Mouse (Mus musculus) limb, embryonic 14.5 days (tissue): ENCODE results near the gene Bod1l. TPM values are rescaled to one million over a fixed set of nuclear protein-coding genes. Genes with fewer than 3 reads are reported as not detected.

Experiments
- ATAC-seq: fragments of 200-750 bp; cut with Nextera tagmentation; 2 replicates; pipeline ENCODE4 v1.8.0; 2017; ENCODE audit warnings: low read depth, moderate number of reproducible peaks, moderate TSS enrichment; ENCODE audit not compliant: low FRiP score
- DNase-seq: peaks from one replicate; pipeline ENCODE4 v3.0.0-alpha.2; 2015; ENCODE audit warnings: low spot score
- H3K27ac ChIP-seq: fragments of 300-500 bp; sonication (generic); replicated peaks from 2 replicates; pipeline ENCODE4 v1.5.1; 2014; ENCODE audit warnings: low read depth, mild to moderate bottlenecking, low read length, moderate library complexity, mixed read lengths
- H3K27me3 ChIP-seq: fragments of 300-500 bp; sonication (generic); 2 replicates; pipeline ENCODE4 v1.6.1; 2014; ENCODE audit warnings: low read length, mixed read lengths; ENCODE audit not compliant: control insufficient read depth, insufficient read depth
- H3K36me3 ChIP-seq: fragments of 300-500 bp; sonication (generic); 2 replicates; pipeline ENCODE4 v1.6.1; 2014; ENCODE audit warnings: mild to moderate bottlenecking, low read length, moderate library complexity, mixed read lengths; ENCODE audit not compliant: control insufficient read depth, insufficient read depth
- H3K4me1 ChIP-seq: fragments of 300-500 bp; sonication (generic); 2 replicates; pipeline ENCODE4 v1.6.1; 2014; ENCODE audit warnings: antibody characterized with exemption, low read length, mixed read lengths; ENCODE audit not compliant: control insufficient read depth, insufficient read depth
- H3K4me2 ChIP-seq: fragments of 300-500 bp; sonication (generic); replicated peaks from 2 replicates; pipeline ENCODE4 v1.6.1; 2014; ENCODE audit warnings: low read depth, mild to moderate bottlenecking, low read length, moderate library complexity; ENCODE audit not compliant: severe bottlenecking
- H3K4me3 ChIP-seq: fragments of 300-500 bp; sonication (generic); replicated peaks from 2 replicates; pipeline ENCODE4 v1.5.1; 2014; ENCODE audit warnings: low read length
- H3K9ac ChIP-seq: fragments of 300-500 bp; sonication (generic); 2 replicates; pipeline ENCODE4 v1.6.1; 2014; ENCODE audit warnings: mild to moderate bottlenecking, low read depth, low read length, moderate library complexity; ENCODE audit not compliant: severe bottlenecking
- H3K9me3 ChIP-seq: fragments of 300-500 bp; sonication (generic); 2 replicates; pipeline ENCODE4 v1.6.1; 2016; ENCODE audit warnings: low read length; ENCODE audit not compliant: control insufficient read depth
- POLR2A ChIP-seq: fragments of 200-500 bp; IDR thresholded peaks from 2 replicates; pipeline ENCODE4 v1.8.0; 2012; ENCODE audit warnings: inconsistent platforms, mild to moderate bottlenecking, moderate library complexity, borderline replicate concordance; ENCODE audit not compliant: insufficient read depth, insufficient read length; ENCODE audit errors: extremely low read depth
- WGBS: fragments of 180-500 bp; shearing (Covaris S2); extraction: QIAGEN DNeasy Blood & Tissue Kit; methylation state at CpG from one replicate; pipeline ENCODE4 v1.1.7; 2014; 5-methylcytosine and 5-hydroxymethylcytosine counted together
- polyA plus RNA-seq, 2 experiments: library from polyadenylated mRNA; depleted of rRNA in 1 of 2; stranded (reverse) in 1 of 2; unstranded in 1 of 2; fragments of >200 nt; fragmentation: Nextera tagmentation in 1 of 2; extraction: Ambion mirVana in 1 of 2; gene quantifications; 2 replicates each; pipeline versions ENCODE4 v1.2.1 to v1.2.3; 2012 to 2014

Bod1l gene
- polyA plus RNA-seq (2012; rRNA removed) (8.5 and 11.8 TPM in 2 replicates), polyA plus RNA-seq (2014; fragmentation: Nextera tagmentation; extraction: Ambion mirVana) (23.9 and 27.6 TPM in 2 replicates)

GRCm38 (mm10) chr5:41844147-41844529, at the start of gene Bod1l:
TSS of gene Bod1l (minus strand) at chr5:41844315.
- Histone ChIP-seq H3K9me3 (no peaks in the 10 kb centered on the region), H3K27me3 (no peaks in the 10 kb centered on the region), H3K36me3 (no peaks in the 10 kb centered on the region), H3K4me1 (peaks cover 7% of the 10 kb centered on the region), H3K9ac (peak within 1 kb of the TSS; percentile 92), H3K27ac (peak within 1 kb of the TSS; percentile 68), H3K4me2 (peak within 1 kb of the TSS; percentile 80), H3K4me3 (peak within 1 kb of the TSS; percentile 98)
- WGBS = 0% methylated on average over 36 of the region's 38 CpGs
- 0 out of 2 replicates have a peak, but pooled peaks have one; percentile 63 for TF ChIP-seq POLR2A
- ATAC-seq = peak; percentile 94
- DNase-seq = peak; percentile 93

GRCm38 (mm10) chr5:41893351-41893750, 49.2 kb upstream of the Bod1l start:
- Histone ChIP-seq H3K27me3 (no peaks in the 10 kb centered on the region), H3K9me3 (no peaks in the 10 kb centered on the region), H3K36me3 (no peaks in the 10 kb centered on the region), H3K4me2 (no peak overlapping the region), H3K4me1 (no peaks in the 10 kb centered on the region), H3K27ac (no peak overlapping the region), H3K4me3 (no peak overlapping the region), H3K9ac (no peak overlapping the region)
- TF ChIP-seq POLR2A = no peak
- 82% methylated on average over 6 of the region's 6 CpGs for WGBS
- ATAC-seq (no peak), DNase-seq (no peak)

GRCm38 (mm10) chr5:41890871-41891270, 46.8 kb upstream of the Bod1l start:
- H3K4me1 ChIP-seq = no peaks in the 10 kb centered on the region
- H3K36me3 ChIP-seq = no peaks in the 10 kb centered on the region
- WGBS = 69% methylated on average over 5 of the region's 5 CpGs
- H3K27ac ChIP-seq = no peak overlapping the region
- H3K9me3 ChIP-seq = no peaks in the 10 kb centered on the region
- ATAC-seq = no peak
- no peak for DNase-seq
- H3K27me3 ChIP-seq = no peaks in the 10 kb centered on the region
- no peak overlapping the region for H3K4me2 ChIP-seq
- H3K4me3 ChIP-seq = no peak overlapping the region
- TF ChIP-seq POLR2A = no peak
- no peak overlapping the region for H3K9ac ChIP-seq

DNA sequence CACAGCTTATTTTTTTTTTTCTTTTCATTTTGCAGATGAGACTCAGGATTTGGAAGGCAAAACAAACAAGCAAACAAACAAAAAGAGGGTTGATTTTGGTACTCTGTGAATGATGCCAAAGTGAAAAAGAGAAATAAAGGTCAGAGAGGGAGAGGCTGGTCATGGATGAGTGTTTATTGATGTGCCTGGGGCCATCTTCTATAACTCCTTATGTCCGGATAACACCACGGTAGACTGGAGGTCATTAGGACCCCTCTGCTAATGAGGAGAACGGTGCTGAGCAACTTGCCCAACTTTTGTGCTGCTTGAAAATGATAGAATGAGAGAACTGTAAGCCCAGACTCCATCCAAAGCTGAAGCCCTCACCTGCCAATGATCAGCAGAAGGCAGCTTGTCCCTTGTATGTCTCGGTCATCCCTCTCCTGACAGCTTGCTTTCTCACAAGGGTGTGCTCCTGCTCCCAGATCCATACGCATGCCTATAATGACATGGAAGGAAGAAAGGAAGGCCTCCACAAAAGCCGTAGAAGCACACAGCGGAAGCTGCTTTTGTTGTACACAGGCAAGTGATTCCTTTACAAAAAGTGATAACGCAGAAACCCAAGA, 45.2 kb upstream of the Bod1l start:
- H3K9me3 ChIP-seq = no peaks in the 10 kb centered on the region
- no peaks in the 10 kb centered on the region for H3K36me3 ChIP-seq
- TF ChIP-seq POLR2A = no peak
- no peak for ATAC-seq
- no peak overlapping the region for H3K9ac ChIP-seq
- 0 out of 2 replicates have a peak, but pooled peaks cover 3% of the 10 kb centered on the region for H3K4me1 ChIP-seq
- no peak for DNase-seq
- WGBS = 77% methylated on average over 8 of the region's 8 CpGs
- H3K27ac ChIP-seq = no peak overlapping the region
- H3K27me3 ChIP-seq = no peaks in the 10 kb centered on the region
- H3K4me3 ChIP-seq = no peak overlapping the region
- no peak overlapping the region for H3K4me2 ChIP-seq

DNA sequence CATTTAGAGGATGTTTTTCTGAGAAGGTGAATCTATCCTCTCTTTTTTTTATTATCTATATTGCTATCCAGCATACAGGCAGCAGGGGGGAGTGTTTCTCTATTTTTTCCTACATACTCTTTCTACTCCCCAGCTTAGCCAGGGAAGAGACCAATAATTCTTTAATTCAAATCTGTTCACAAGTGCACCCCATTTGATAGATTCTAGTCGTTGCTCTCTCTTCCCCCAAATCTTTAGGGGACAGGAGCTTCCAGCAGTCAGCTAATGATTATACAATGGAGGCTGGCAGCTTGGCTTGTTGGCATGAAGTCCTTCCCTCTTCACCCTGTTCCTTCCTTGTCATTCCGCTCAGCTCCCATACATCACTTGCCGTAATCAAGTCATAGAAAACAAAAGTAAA, 44.7 kb upstream of the Bod1l start:
- 60% methylated on average over 3 of the region's 3 CpGs for WGBS
- Histone ChIP-seq H3K9me3 (no peaks in the 10 kb centered on the region), H3K4me3 (no peak overlapping the region), H3K36me3 (no peaks in the 10 kb centered on the region), H3K27ac (no peak overlapping the region), H3K4me2 (no peak overlapping the region), H3K27me3 (no peaks in the 10 kb centered on the region), H3K9ac (no peak overlapping the region), H3K4me1 (0 out of 2 replicates have a peak, but pooled peaks cover 3% of the 10 kb centered on the region)
- no peak for ATAC-seq
- TF ChIP-seq POLR2A = no peak
- DNase-seq = peak; percentile 40

GRCm38 (mm10) chr5:41887738-41888137, 43.6 kb upstream of the Bod1l start:
- no peak for TF ChIP-seq POLR2A
- DNase-seq (peak; percentile 74), ATAC-seq (no peak)
- 10% methylated on average over 4 of the region's 4 CpGs for WGBS
- Histone ChIP-seq H3K27me3 (no peaks in the 10 kb centered on the region), H3K4me3 (no peak overlapping the region), H3K4me1 (0 out of 2 replicates have a peak, but pooled peaks cover 3% of the 10 kb centered on the region), H3K9me3 (no peaks in the 10 kb centered on the region), H3K27ac (no peak overlapping the region), H3K36me3 (no peaks in the 10 kb centered on the region), H3K4me2 (no peak overlapping the region), H3K9ac (no peak overlapping the region)
